Mouse (Mus musculus) erythroblast, embryonic 14.5 days (primary cell): ENCODE measurements around the gene Plxnb1.

ENCODE experiments used
- GATA1 ChIP-seq: IDR thresholded peaks from 2 replicates; pipeline ENCODE4 v1.6.1; 2012; ENCODE audit warnings: low read length, inconsistent platforms, mixed read lengths
- TAL1 ChIP-seq: IDR thresholded peaks from 3 replicates; pipeline ENCODE4 v1.6.1; 2012; ENCODE audit warnings: low read length, inconsistent platforms, mixed read lengths

DNA sequence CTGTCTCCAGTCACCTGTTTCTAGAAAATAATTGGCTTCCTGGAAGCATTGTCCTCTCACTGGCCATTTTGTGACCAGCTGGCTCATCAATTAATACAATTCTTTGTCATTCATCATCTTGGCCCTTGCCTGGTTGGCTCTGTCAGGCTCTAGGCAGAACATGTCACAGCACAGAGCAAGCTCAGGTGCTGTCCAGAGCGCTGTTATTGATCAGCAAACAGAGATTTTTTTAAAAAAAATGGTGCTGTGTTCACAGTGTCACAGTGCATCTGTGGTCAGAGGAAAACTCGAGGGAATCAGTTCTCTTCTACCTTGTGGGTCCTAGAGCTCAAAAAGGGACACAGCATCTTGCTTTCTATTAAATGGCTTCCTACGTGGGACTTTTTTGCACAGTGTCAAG, 30.3 kb downstream of the Plxnb1 start:
- TF ChIP-seq GATA1 (no peak), TAL1 (no peak)
